ENCODE assay signal across 19 mouse cellular contexts in genomic region chr3:27906647-27907209, GRCm38 (mm10). TPM values are rescaled to one million over a fixed set of nuclear protein-coding genes. Genes with fewer than 3 reads are reported as not detected.
DNase-seq lines count a peak whose midpoint lies in the region; ATAC-seq lines count a peak whose summit lies in the region.
"Had no signal": no experiment of that assay in that cellular context is flagged by ENCODE, and none has a peak within 500 bp of the region (broad histone marks: within the 10 kb centered on the region; RNA-seq: fewer than 3 reads in every experiment).

No protein-coding gene starts in this region.

- no peak overlapping the region for H3K4me3 ChIP-seq in kidney, embryonic 16.5 days (ENCODE audit: low read length)
- H3K4me3 ChIP-seq in neural tube, embryonic 14.5 days (ENCODE audit: low read depth, low read length), result no peak overlapping the region
- H3K4me3 ChIP-seq: midbrain, embryonic 12.5 days had no signal

- peak; percentile 32; the same call in 1 of the 2 replicates for ATAC-seq in kidney, embryonic 16.5 days (ENCODE audit: low FRiP score, low TSS enrichment)
- peak; percentile 51; the same call in 1 of the 2 replicates for ATAC-seq in neural tube, embryonic 14.5 days (ENCODE audit: low read depth)

- no peak overlapping the region for H3K9ac ChIP-seq in kidney, embryonic 16.5 days (replicated peaks; ENCODE audit: low read length)
- no peak overlapping the region for H3K9ac ChIP-seq in neural tube, embryonic 14.5 days (replicated peaks; ENCODE audit: low read depth, low read length)
- H3K9ac ChIP-seq: midbrain, embryonic 12.5 days had no signal

- H3K4me2 ChIP-seq in kidney, embryonic 16.5 days (replicated peaks; ENCODE audit: low read depth, low read length), result no peak overlapping the region
- H3K4me2 ChIP-seq in neural tube, embryonic 14.5 days (ENCODE audit: low read depth, low read length), result no peak overlapping the region
- H3K4me2 ChIP-seq: heart, embryonic 11.5 days; midbrain, embryonic 12.5 days had no signal

- H3K27ac ChIP-seq in kidney, embryonic 16.5 days (ENCODE audit: low read length), result no peak overlapping the region
- H3K27ac ChIP-seq in neural tube, embryonic 14.5 days (ENCODE audit: low read depth, low read length), result no peak overlapping the region
- H3K27ac ChIP-seq: midbrain, embryonic 12.5 days had no signal

- 76% methylated on average over 7 of the region's 7 CpGs for WGBS in kidney, embryonic 16.5 days
- WGBS in neural tube, embryonic 14.5 days, result 84% methylated on average over 7 of the region's 7 CpGs

- peaks cover 5% of the 10 kb centered on the region; the same call in 1 of the 2 replicates for H3K9me3 ChIP-seq in kidney, embryonic 16.5 days (ENCODE audit: low read length)
- no peaks in the 10 kb centered on the region for H3K9me3 ChIP-seq in neural tube, embryonic 14.5 days (ENCODE audit: control insufficient read depth, low read length)
- H3K9me3 ChIP-seq: midbrain, embryonic 12.5 days had no signal

- peaks cover 9% of the 10 kb centered on the region; the same call in 1 of the 2 replicates for H3K4me1 ChIP-seq in kidney, embryonic 16.5 days (ENCODE audit: insufficient read depth, low read length)
- no peaks in the 10 kb centered on the region for H3K4me1 ChIP-seq in neural tube, embryonic 14.5 days (ENCODE audit: control insufficient read depth, insufficient read depth, low read length)

- H3K36me3 ChIP-seq in kidney, embryonic 16.5 days (ENCODE audit: insufficient read depth, low read length), result no peaks in the 10 kb centered on the region
- no peaks in the 10 kb centered on the region for H3K36me3 ChIP-seq in neural tube, embryonic 14.5 days (ENCODE audit: control insufficient read depth, insufficient read depth, low read length)
- H3K36me3 ChIP-seq: midbrain, embryonic 12.5 days had no signal

- intact Hi-C loops in gastrocnemius, postnatal 14 days (cut with DNase I; ENCODE audit: low total_unique reads), result no loop called here
- intact Hi-C loops in left cerebral cortex, postnatal 36 days (cut with DNase I), result no loop called here

- H3K27me3 ChIP-seq in kidney, embryonic 16.5 days (ENCODE audit: insufficient read depth, low read length), result no peaks in the 10 kb centered on the region
- no peaks in the 10 kb centered on the region for H3K27me3 ChIP-seq in neural tube, embryonic 14.5 days (ENCODE audit: control insufficient read depth, insufficient read depth, low read length)
- H3K27me3 ChIP-seq: midbrain, embryonic 12.5 days had no signal

- DNase-seq in gastrocnemius, postnatal 14 days, result peak; percentile 30
- DNase-seq in gastrocnemius, postnatal 4 days (ENCODE audit: low spot score in 2 of 2), result no peak
- DNase-seq in kidney, postnatal 25 days, result no peak
- no peak for DNase-seq in neural tube, embryonic 10.5 days (ENCODE audit: extremely low spot score, low spot score)
- no peak for DNase-seq in left cerebral cortex, postnatal 36 days (ENCODE audit: low spot score in 2 of 2)
- DNase-seq in adrenal gland, postnatal 10 days, result no peak
- DNase-seq: B cell, adult 2 months; cerebellum, adult 2 months; kidney, adult 8-10 months had no signal

RNA-seq across cellular contexts. Expression of gene Tmem212, which starts 10.6 kb away (rescaled TPM):
- not detected for total RNA-seq in gastrocnemius, postnatal 14 days (2021)
- total RNA-seq in gastrocnemius, postnatal 4 days (2021), result not detected
- 0.24 and 0.35 TPM in 2 replicates for polyA plus RNA-seq in kidney, embryonic 16.5 days (2015; fragmentation: Nextera tagmentation; extraction: Ambion mirVana)
- polyA plus RNA-seq in neural tube, embryonic 14.5 days (2014; fragmentation: Nextera tagmentation; extraction: Ambion mirVana), result not detected in 2 replicates
- total RNA-seq in left cerebral cortex, postnatal 36 days (2021), result under 1 TPM in 1 of 2 experiments, not detected in 1; 0.79 TPM
- not detected for total RNA-seq in adrenal gland, postnatal 10 days (2021)
- total RNA-seq: adrenal gland, adult 18-20 months; hematopoietic stem cell, adult 5-6 weeks had no signal
- polyA plus RNA-seq: brain, embryonic 14.5 days; heart, embryonic 11.5 days; liver, embryonic 16.5 days; midbrain, embryonic 12.5 days; neural tube, embryonic 11.5 days; urinary bladder, adult 2 months had no signal

RNA-seq across cellular contexts. Expression of gene Pld1, which starts 31.8 kb away (rescaled TPM):
- 10 to 100 TPM in 1 of 2 experiments, 1 to 10 TPM in 1; 6.7 to 10.5 TPM for total RNA-seq in gastrocnemius, postnatal 14 days (2021)
- total RNA-seq in gastrocnemius, postnatal 4 days (2021), result 10 to 100 TPM; 13.9 to 14.7 TPM
- 6.0 and 9.0 TPM in 2 replicates for polyA plus RNA-seq in kidney, embryonic 16.5 days (2015; fragmentation: Nextera tagmentation; extraction: Ambion mirVana)
- polyA plus RNA-seq in neural tube, embryonic 14.5 days (2014; fragmentation: Nextera tagmentation; extraction: Ambion mirVana), result 5.7 and 6.8 TPM in 2 replicates
- 10 to 100 TPM in 1 of 2 experiments, 1 to 10 TPM in 1; 6.9 to 13.7 TPM for total RNA-seq in left cerebral cortex, postnatal 36 days (2021)
- total RNA-seq in adrenal gland, postnatal 10 days (2021), result 10 to 100 TPM; 11.7 to 12.6 TPM
